Mouse (Mus musculus): ENCODE data around the gene Pkn3.

Pkn3 gene

GRCm38 (mm10) chr2:30063235-30063634 is 14.2 kb upstream of the Pkn3 start:
- no peak for DNase-seq (ENCODE audit: low read depth, low spot score)

- DNase-seq (ENCODE audit: low read depth, low spot score) = no peak
Measured at GRCm38 (mm10) chr2:30063791-30064190, 13.7 kb upstream of the Pkn3 start.

- DNase-seq (ENCODE audit: low read depth, low spot score) = no peak
Measured at GRCm38 (mm10) chr2:30064298-30064697, 13.2 kb upstream of the Pkn3 start.

- peak; percentile 81 for DNase-seq (ENCODE audit: low read depth, low spot score)
Measured at GRCm38 (mm10) chr2:30066046-30066901, 11.2 kb upstream of the Pkn3 start.

- DNase-seq (ENCODE audit: low read depth, low spot score) = no peak
Measured at GRCm38 (mm10) chr2:30067031-30067888, 10.2 kb upstream of the Pkn3 start.

- DNase-seq (ENCODE audit: low read depth, low spot score) = no peak
Measured at GRCm38 (mm10) chr2:30067962-30068361, 9.5 kb upstream of the Pkn3 start.

GRCm38 (mm10) chr2:30072875-30073274 is 4.6 kb upstream of the Pkn3 start:
- DNase-seq (ENCODE audit: low read depth, low spot score) = no peak

- DNase-seq (ENCODE audit: low read depth, low spot score) = no peak
Measured at GRCm38 (mm10) chr2:30073285-30073684, 4.2 kb upstream of the Pkn3 start.

GRCm38 (mm10) chr2:30075625-30076024 is 1.9 kb upstream of the Pkn3 start:
- DNase-seq (ENCODE audit: low read depth, low spot score) = no peak

GRCm38 (mm10) chr2:30076439-30076838 is 1.0 kb upstream of the Pkn3 start:
- no peak for DNase-seq (ENCODE audit: low read depth, low spot score)

GRCm38 (mm10) chr2:30076959-30077358 is 525 bp upstream of the Pkn3 start:
- DNase-seq (ENCODE audit: low read depth, low spot score) = no peak

GRCm38 (mm10) chr2:30078349-30078712 is 847 bp downstream of the Pkn3 start:
- no peak for DNase-seq (ENCODE audit: low read depth, low spot score)

- no peak for DNase-seq (ENCODE audit: low read depth, low spot score)
Measured at GRCm38 (mm10) chr2:30078760-30079159, 1.3 kb downstream of the Pkn3 start.

GRCm38 (mm10) chr2:30080181-30080800 is 2.8 kb downstream of the Pkn3 start:
- no peak for DNase-seq (ENCODE audit: low read depth, low spot score)

- no peak for DNase-seq (ENCODE audit: low read depth, low spot score)
Measured at GRCm38 (mm10) chr2:30084113-30084512, 6.6 kb downstream of the Pkn3 start.

GRCm38 (mm10) chr2:30084632-30085031 is 7.1 kb downstream of the Pkn3 start:
- no peak for DNase-seq (ENCODE audit: low read depth, low spot score)

- no peak for DNase-seq (ENCODE audit: low read depth, low spot score)
Measured at GRCm38 (mm10) chr2:30087310-30087709, 9.8 kb downstream of the Pkn3 start.

GRCm38 (mm10) chr2:30091521-30091920 is 14.0 kb downstream of the Pkn3 start:
- DNase-seq (ENCODE audit: low read depth, low spot score) = no peak

- no peak for DNase-seq (ENCODE audit: low read depth, low spot score)
Measured at GRCm38 (mm10) chr2:30092280-30092918, 14.9 kb downstream of the Pkn3 start.

- DNase-seq (ENCODE audit: low read depth, low spot score) = peak; percentile 87
Measured at GRCm38 (mm10) chr2:30093471-30094207, 16.2 kb downstream of the Pkn3 start, which contains the start of gene Zdhhc12. Gene Zdhhc12, minus strand, starts transcription at chr2:30093648.

GRCm38 (mm10) chr2:30094208-30094588 is 16.7 kb downstream of the Pkn3 start:
- no peak for DNase-seq (ENCODE audit: low read depth, low spot score)
